Comparison of ENCODE assay signal across 17 mouse cellular contexts in the genomic region with DNA sequence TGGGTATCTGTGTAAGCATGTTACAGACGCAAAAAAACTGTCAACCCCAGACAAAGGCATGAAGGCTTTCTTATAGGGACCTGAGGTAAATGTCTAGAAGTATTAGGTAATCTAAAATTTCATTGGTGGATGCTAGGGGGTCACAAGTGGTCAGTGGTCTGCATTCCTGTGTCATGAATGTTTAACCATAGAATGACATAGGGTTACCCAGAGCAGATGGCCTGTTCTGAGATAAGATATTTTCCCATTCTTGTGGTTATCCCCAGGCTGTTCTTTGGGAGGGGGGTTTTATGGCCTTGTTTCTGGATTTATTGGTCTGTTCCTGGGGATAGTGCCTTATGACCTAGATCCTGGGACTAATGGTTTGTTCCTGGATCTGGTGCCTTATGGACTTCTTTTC. TPM values are rescaled to one million over a fixed set of nuclear protein-coding genes. Genes with fewer than 3 reads are reported as not detected.
"Had no signal": no experiment of that assay in that cellular context is flagged by ENCODE, and none has a peak within 500 bp of the region (broad histone marks: within the 10 kb centered on the region; RNA-seq: fewer than 3 reads in every experiment).

No protein-coding gene starts in this region.

- H3K4me1 ChIP-seq: neural tube, embryonic 15.5 days; stomach, embryonic 15.5 days had no signal

- H3K4me3 ChIP-seq: neural tube, embryonic 15.5 days; stomach, embryonic 15.5 days had no signal

- H3K4me2 ChIP-seq: neural tube, embryonic 15.5 days; stomach, embryonic 15.5 days had no signal

- H3K27ac ChIP-seq: neural tube, embryonic 15.5 days; stomach, embryonic 15.5 days; stomach, postnatal 0 days had no signal

- H3K9ac ChIP-seq: neural tube, embryonic 15.5 days; stomach, embryonic 15.5 days had no signal

- H3K9me3 ChIP-seq: neural tube, embryonic 15.5 days; stomach, embryonic 15.5 days had no signal

- H3K36me3 ChIP-seq: neural tube, embryonic 15.5 days; stomach, embryonic 15.5 days had no signal

- DNase-seq: retina, postnatal 1 day; right cerebral cortex, adult 18-20 months; right cerebral cortex, postnatal 14 days; right cerebral cortex, postnatal 25 days; right cerebral cortex, postnatal 4 days; spleen, adult 18-20 months; thymus, adult 18-20 months; thymus, adult 2 months; thymus, postnatal 14 days; thymus, postnatal 25 days; thymus, postnatal 36 days; thymus, postnatal 4 days had no signal

RNA-seq across cellular contexts. Expression of a gene that starts 30.3 kb away (rescaled TPM):
- polyA plus RNA-seq: small intestine, adult 2 months; spleen, adult 2 months had no signal
